Comparison of ENCODE assay signal across 8 mouse cellular contexts in the genomic region with DNA sequence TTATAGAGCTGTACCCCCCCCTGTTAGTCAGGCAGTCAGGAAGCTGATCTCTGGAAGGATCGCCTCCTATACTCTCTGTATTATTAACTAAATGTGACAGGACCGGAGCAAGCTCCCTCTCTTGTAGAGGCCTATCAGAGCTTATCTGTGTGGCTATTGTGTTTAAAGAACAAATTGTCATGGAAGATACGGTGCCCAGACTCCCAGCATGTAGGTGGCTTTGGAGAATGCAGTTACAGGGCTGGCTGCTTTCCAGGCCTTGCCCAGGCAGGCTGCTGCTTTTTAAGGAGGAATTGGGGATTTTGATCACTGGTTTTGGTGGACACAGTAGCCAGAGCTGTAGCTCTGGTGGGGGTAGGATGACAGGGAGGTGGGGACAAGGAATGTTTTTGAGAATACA.
DNase-seq lines count a peak whose midpoint lies in the region; ATAC-seq and TF ChIP-seq lines count a peak whose summit lies in the region.

No protein-coding gene starts in this region.

- H3K9ac ChIP-seq in hindbrain, postnatal 0 days (replicated peaks; ENCODE audit: low read length), result no peak overlapping the region
- H3K9ac ChIP-seq in hindbrain, embryonic 11.5 days (ENCODE audit: low read depth, low read length), result no peak overlapping the region

- H3K9me3 ChIP-seq in hindbrain, postnatal 0 days (ENCODE audit: low read length), result no peaks in the 10 kb centered on the region
- H3K9me3 ChIP-seq in hindbrain, embryonic 11.5 days (ENCODE audit: control insufficient read depth, low read length), result no peaks in the 10 kb centered on the region

- ATAC-seq in hindbrain, postnatal 0 days, result no peak
- no peak for ATAC-seq in hindbrain, embryonic 11.5 days (ENCODE audit: low FRiP score)
- no peak for ATAC-seq in erythroid progenitor cell, adult 5-6 weeks (replicated peaks; ENCODE audit: low FRiP score, poor library complexity, severe bottlenecking)

- 15% methylated on average over 3 of the region's 3 CpGs for WGBS in hindbrain, postnatal 0 days
- 23% methylated on average over 3 of the region's 3 CpGs for WGBS in hindbrain, embryonic 11.5 days

- no peak for TF ChIP-seq CTCF in hindbrain, postnatal 0 days (IDR thresholded peaks at IDR 0.05; ENCODE audit: low read depth)

- no peak overlapping the region for H3K4me2 ChIP-seq in hindbrain, postnatal 0 days (ENCODE audit: low read depth, low read length)
- H3K4me2 ChIP-seq in hindbrain, embryonic 11.5 days (replicated peaks; ENCODE audit: low read depth, low read length), result no peak overlapping the region

- H3K27ac ChIP-seq in hindbrain, postnatal 0 days, result no peak overlapping the region
- no peak overlapping the region for H3K27ac ChIP-seq in hindbrain, embryonic 11.5 days (ENCODE audit: low read depth, low read length)

- peak; percentile 48 for DNase-seq in hindbrain, postnatal 0 days (ENCODE audit: low spot score)
- DNase-seq in hindbrain, embryonic 11.5 days (ENCODE audit: low spot score), result no peak
- peak; percentile 38 for DNase-seq in urinary bladder, postnatal 14 days (ENCODE audit: low spot score)
- no peak for DNase-seq in urinary bladder, postnatal 4 days (ENCODE audit: low spot score in 2 of 2)
- peak; percentile 36 to 55 for DNase-seq in left cerebral cortex, postnatal 25 days (ENCODE audit: low spot score in 2 of 2)
- DNase-seq in neural tube, embryonic 10.5 days (ENCODE audit: extremely low spot score, low spot score), result no peak
- no peak for DNase-seq in heart, postnatal 4 days

- no peaks in the 10 kb centered on the region for H3K36me3 ChIP-seq in hindbrain, postnatal 0 days (ENCODE audit: insufficient read depth, low read length)
- H3K36me3 ChIP-seq in hindbrain, embryonic 11.5 days (ENCODE audit: control insufficient read depth, insufficient read depth, low read length), result no peaks in the 10 kb centered on the region

- no peak overlapping the region for H3K4me3 ChIP-seq in hindbrain, postnatal 0 days (ENCODE audit: low read length)
- H3K4me3 ChIP-seq in hindbrain, embryonic 11.5 days (ENCODE audit: low read depth, low read length), result no peak overlapping the region

- peaks cover 5% of the 10 kb centered on the region; the same call in 1 of the 2 replicates for H3K4me1 ChIP-seq in hindbrain, postnatal 0 days (ENCODE audit: insufficient read depth, low read length)
- no peaks in the 10 kb centered on the region for H3K4me1 ChIP-seq in hindbrain, embryonic 11.5 days (replicated peaks; ENCODE audit: control insufficient read depth, insufficient read depth, low read length)

- H3K27me3 ChIP-seq in hindbrain, postnatal 0 days (ENCODE audit: insufficient read depth, low read length), result no peaks in the 10 kb centered on the region
- H3K27me3 ChIP-seq in hindbrain, embryonic 11.5 days (ENCODE audit: control insufficient read depth, insufficient read depth, low read length), result no peaks in the 10 kb centered on the region

- intact Hi-C loops in left cerebral cortex, postnatal 25 days (cut with DNase I), result loop anchor here (5.0 kb wide), 1 partner anchor 70 kb away; no protein-coding TSS in a partner anchor

Comparison
In these comparisons a context has a peak if more than half of its experiments do, and no peak if none do; other contexts are left out.
1. DNase-seq: peak in hindbrain, postnatal 0 days (single experiment), urinary bladder, postnatal 14 days (single experiment) and left cerebral cortex, postnatal 25 days (2 of 2); none in hindbrain, embryonic 11.5 days (single experiment), urinary bladder, postnatal 4 days (0 of 2), neural tube, embryonic 10.5 days (single experiment) and heart, postnatal 4 days (single experiment).